Mouse (Mus musculus) inflammation-experienced regulatory T-cells, adult 6 months (primary cell): Measurements from ENCODE around the gene Atl3. TPM values are rescaled to one million over a fixed set of nuclear protein-coding genes. Genes with fewer than 3 reads are reported as not detected.

Experiments used
- ATAC-seq: one replicate; pipeline ENCODE4 v1.8.0; 2017
- polyA plus RNA-seq, 3 experiments: library from polyadenylated mRNA; unstranded; fragments of 100-300 nt; shearing (Covaris generic); gene quantifications; one replicate each; pipeline ENCODE4 v1.2.1; 2017

The Atl3 gene
- polyA plus RNA-seq, 3 experiments from 2014 or later, result 21.2 to 26.6 (median 26.2) TPM

- no peak for ATAC-seq
Measured at GRCm38 (mm10) chr19:7562601-7563129, 68.8 kb downstream of the Atl3 start.

- ATAC-seq, result no peak
Measured at GRCm38 (mm10) chr19:7563676-7564075, 69.8 kb downstream of the Atl3 start.

DNA sequence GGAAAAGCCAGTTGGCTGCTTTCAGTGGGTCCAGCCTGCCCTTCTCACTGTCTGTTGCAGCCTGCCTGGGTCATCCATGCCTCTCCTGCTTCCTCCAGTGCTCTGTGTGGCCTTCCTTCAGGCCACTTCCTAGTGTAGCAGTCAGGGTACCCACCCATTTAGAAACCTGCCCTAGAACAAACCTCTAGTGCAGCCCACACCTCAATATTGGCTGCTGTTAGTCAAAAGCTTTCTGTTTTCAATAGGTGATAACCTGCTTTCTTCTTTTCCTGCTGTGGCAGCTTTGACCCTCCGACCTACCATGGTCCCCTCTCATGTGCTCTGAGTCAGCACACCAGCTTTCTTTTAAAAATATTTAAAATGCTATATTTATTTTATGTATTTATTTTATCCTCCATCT lies 70.6 kb downstream of the Atl3 start:
- ATAC-seq, result no peak

- no peak for ATAC-seq
Measured at GRCm38 (mm10) chr19:7566826-7567225, 73.0 kb downstream of the Atl3 start.

DNA sequence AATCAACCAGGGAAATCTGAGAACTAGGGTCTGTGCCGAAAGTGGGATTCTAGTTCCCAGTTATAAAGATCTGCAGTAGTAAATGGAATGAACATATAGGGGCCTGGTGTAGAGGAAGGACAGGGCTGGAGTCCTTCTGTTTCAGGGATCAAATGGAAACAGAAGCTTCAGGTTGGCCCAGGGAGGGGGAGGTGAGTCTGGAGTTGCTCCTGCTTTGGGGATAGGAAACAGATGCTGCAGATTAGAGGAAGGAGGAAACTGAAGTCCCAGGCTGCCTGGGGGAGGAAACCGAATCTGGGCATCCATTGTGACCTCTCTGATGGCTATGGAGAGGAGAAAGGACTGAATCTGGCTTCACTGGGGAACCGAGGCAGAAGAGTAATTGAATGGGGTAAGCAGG lies 74.5 kb downstream of the Atl3 start:
- ATAC-seq, result no peak

DNA sequence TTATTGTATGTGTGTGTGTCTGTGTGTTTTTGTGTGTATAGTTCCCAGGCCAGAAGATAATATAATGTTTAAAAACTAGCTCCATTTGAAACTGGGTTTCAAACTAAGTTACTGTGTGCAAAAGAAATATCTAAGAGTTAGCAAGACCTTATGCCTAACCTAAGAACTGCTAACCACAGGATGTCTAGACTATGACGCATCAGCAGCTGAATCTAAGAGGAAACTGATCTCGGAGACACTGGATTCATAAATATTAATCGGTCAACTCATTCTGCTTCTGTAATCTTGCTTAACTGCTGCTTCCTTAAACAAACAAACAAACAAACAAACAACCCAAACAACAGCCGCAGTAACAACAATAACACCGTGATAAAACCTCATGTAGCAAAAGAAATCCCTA lies 75.8 kb downstream of the Atl3 start:
- ATAC-seq, result no peak

GRCm38 (mm10) chr19:7576180-7576579 lies 82.3 kb downstream of the Atl3 start:
- ATAC-seq, result no peak

- ATAC-seq, result no peak
Measured at GRCm38 (mm10) chr19:7577710-7578109, 83.9 kb downstream of the Atl3 start.

DNA sequence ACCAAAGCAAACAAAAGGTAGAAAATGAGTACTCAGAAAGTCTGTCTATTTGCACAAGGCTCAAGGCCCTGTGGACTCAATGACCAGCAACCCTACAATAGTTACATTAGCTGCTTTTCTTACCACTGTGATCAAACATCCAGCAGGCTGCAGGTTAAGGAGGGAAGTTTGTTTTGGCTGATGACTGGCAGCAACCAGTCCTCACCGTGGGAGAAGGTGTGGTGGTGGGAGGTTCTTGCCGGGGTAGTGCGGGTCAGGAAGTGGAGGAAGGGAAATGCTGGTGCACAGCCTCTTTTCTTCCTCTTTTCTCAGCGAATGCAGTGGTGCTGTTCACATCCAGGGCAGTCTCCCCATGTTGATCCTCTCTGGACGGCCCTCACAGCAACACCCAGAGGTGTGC lies 87.2 kb downstream of the Atl3 start:
- no peak for ATAC-seq

DNA sequence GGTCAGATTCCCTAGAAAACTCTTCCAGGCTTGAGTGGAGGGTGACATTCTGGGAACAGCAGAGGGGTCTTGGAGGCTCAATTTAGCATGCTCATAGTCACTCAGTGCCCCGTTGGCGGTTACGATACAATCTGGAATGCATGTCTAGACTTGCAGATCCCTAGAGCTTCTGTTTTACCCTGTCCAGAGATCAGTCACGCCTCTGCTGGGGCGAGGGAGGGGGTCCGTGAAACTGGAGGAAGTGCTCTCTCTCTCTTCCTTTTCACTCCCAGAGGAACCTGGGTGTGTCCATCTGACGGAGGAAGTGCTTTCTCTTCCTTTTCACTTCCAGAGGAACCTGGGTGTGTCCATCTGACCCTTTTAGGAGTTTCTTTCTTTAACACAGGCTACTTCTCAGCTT lies 89.3 kb downstream of the Atl3 start:
- ATAC-seq, result no peak

- ATAC-seq, result no peak
Measured at GRCm38 (mm10) chr19:7583599-7583998, 89.8 kb downstream of the Atl3 start.

- ATAC-seq, result no peak
Measured at GRCm38 (mm10) chr19:7585279-7585678, 91.4 kb downstream of the Atl3 start.

- ATAC-seq, result no peak
Measured at GRCm38 (mm10) chr19:7585764-7586163, 91.9 kb downstream of the Atl3 start.

Other genes with a start within 250 kb of the Atl3 start
- gene Rcor2, start 226.7 kb upstream of the Atl3 start, polyA plus RNA-seq, result not detected
- 10 to 100 TPM; 50.5 to 69.5 (median 57.4) TPM for gene Mark2, start 152.2 kb upstream of the Atl3 start, polyA plus RNA-seq
- 1 to 10 TPM; 2.8 to 4.4 (median 3.6) TPM for gene Spindoc, start 111.0 kb upstream of the Atl3 start, polyA plus RNA-seq
- gene 2700081O15Rik, start 76.4 kb upstream of the Atl3 start, polyA plus RNA-seq, result under 1 TPM; 0.10 to 0.23 (median 0.15) TPM
- 10 to 100 TPM; 36.0 to 58.3 (median 45.6) TPM for gene Rtn3, start 10.8 kb upstream of the Atl3 start, polyA plus RNA-seq
- gene Pla2g16, start 63.4 kb downstream of the Atl3 start, polyA plus RNA-seq, result 10 to 100 TPM; 69.4 to 97.5 (median 81.1) TPM
- gene Lgals12, start 113.2 kb downstream of the Atl3 start, polyA plus RNA-seq, result not detected
- not detected for gene Hrasls5, start 118.5 kb downstream of the Atl3 start, polyA plus RNA-seq
- gene Slc22a19, start 217.3 kb downstream of the Atl3 start, polyA plus RNA-seq, result not detected